Mouse (Mus musculus) liver, adult 2 months (tissue): Measurements from ENCODE around the gene Frmd6. TPM values are rescaled to one million over a fixed set of nuclear protein-coding genes. Genes with fewer than 3 reads are reported as not detected.

ENCODE experiments used
- DNase-seq: peaks from one replicate; pipeline ENCODE4 v3.0.0-alpha.2; 2011; ENCODE audit warnings: low read depth, low spot score; ENCODE audit errors: extremely low read depth
- H3K27ac ChIP-seq: fragments of 200-500 bp; replicated peaks from 2 replicates; pipeline ENCODE4 v1.5.1; 2012; ENCODE audit warnings: low read depth, mild to moderate bottlenecking, control low read depth, inconsistent platforms, low read length; ENCODE audit not compliant: insufficient read depth
- H3K27me3 ChIP-seq: fragments of 200-500 bp; 2 replicates; pipeline ENCODE4 v1.6.1; 2012; ENCODE audit warnings: mild to moderate bottlenecking, moderate library complexity, low read length, inconsistent platforms; ENCODE audit not compliant: control insufficient read depth, insufficient read depth
- H3K36me3 ChIP-seq: fragments of 200-500 bp; 2 replicates; pipeline ENCODE4 v1.6.1; 2012; ENCODE audit warnings: low read length, inconsistent platforms; ENCODE audit not compliant: control insufficient read depth, insufficient read depth
- H3K4me1 ChIP-seq: fragments of 200-500 bp; 2 replicates; pipeline ENCODE4 v1.6.1; 2011; ENCODE audit warnings: low read length; ENCODE audit not compliant: control insufficient read depth, insufficient read depth
- H3K4me3 ChIP-seq: fragments of 200-500 bp; 2 replicates; pipeline ENCODE4 v1.5.1; 2011; ENCODE audit warnings: low read depth, mild to moderate bottlenecking, control low read depth, low read length, moderate library complexity; ENCODE audit not compliant: insufficient read depth
- H3K79me2 ChIP-seq: fragments of 200-500 bp; 2 replicates; pipeline ENCODE4 v1.6.1; 2012; ENCODE audit warnings: inconsistent platforms, mild to moderate bottlenecking, low read length, moderate library complexity; ENCODE audit not compliant: control insufficient read depth, insufficient read depth
- H3K9ac ChIP-seq: fragments of 200-500 bp; 2 replicates; pipeline ENCODE4 v1.6.1; 2012; ENCODE audit warnings: low read depth, mild to moderate bottlenecking, control low read depth, inconsistent platforms, low read length
- CTCF ChIP-seq: fragments of 200-500 bp; IDR thresholded peaks from 2 replicates; pipeline ENCODE4 v1.5.1; 2011; ENCODE audit warnings: low read depth, low read length, control low read depth
- POLR2A ChIP-seq: fragments of 200-500 bp; IDR thresholded peaks from 2 replicates; pipeline ENCODE4 v1.6.1; 2011; ENCODE audit warnings: low read length, control low read depth; ENCODE audit not compliant: insufficient read depth; ENCODE audit errors: extremely low read depth
- WGBS: fragments of 180-500 bp; shearing (Covaris S2); methylation state at CpG from one replicate; pipeline ENCODE4 v1.1.7; 2018; 5-methylcytosine and 5-hydroxymethylcytosine counted together
- polyA plus RNA-seq: library from polyadenylated mRNA; depleted of rRNA; stranded (reverse); fragments of >200 nt; gene quantifications from 2 replicates; pipeline ENCODE4 v1.2.3, GENCODE M21; 2012
- total RNA-seq: library from RNA; depleted of rRNA; stranded (reverse); fragments of >200 nt; gene quantifications from 2 replicates; pipeline ENCODE4 v1.2.3, GENCODE M21; 2014

The Frmd6 gene
- total and polyA plus RNA-seq, 2 experiments: 1.4 to 3.0 TPM

GRCm38 (mm10) chr12:70884973-70885372 lies 59.7 kb downstream of the Frmd6 start:
- Histone ChIP-seq H3K9ac (no peak overlapping the region), H3K79me2 (no peaks in the 10 kb centered on the region), H3K4me3 (no peak overlapping the region), H3K27ac (no peak overlapping the region), H3K4me1 (no peaks in the 10 kb centered on the region), H3K27me3 (no peaks in the 10 kb centered on the region), H3K36me3 (no peaks in the 10 kb centered on the region; the same call in 1 of the 2 replicates)
- no peak for DNase-seq
- WGBS: 86% methylated on average over 6 of the region's 6 CpGs
- TF ChIP-seq POLR2A (no peak), CTCF (no peak)

DNA sequence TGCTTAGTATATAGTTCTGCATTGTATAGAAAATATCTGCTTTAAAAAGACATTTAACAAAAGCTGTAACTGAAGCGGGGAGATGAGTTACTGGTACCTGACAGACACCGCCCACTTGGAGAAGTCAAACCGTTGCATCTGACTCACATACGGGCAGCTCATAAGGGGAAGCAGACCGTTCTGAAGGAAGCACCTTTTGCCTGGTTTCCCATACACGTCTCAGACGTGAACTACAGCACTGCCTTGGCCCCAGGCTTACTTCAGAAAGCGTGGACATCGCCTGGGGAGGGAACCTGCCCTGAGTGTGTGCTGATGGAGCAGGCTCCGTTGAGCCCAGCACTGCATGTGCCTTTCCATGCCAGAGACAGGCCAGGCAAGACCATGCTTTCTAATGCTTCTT lies 60.3 kb downstream of the Frmd6 start:
- Histone ChIP-seq H3K9ac (no peak overlapping the region), H3K79me2 (no peaks in the 10 kb centered on the region), H3K27me3 (no peaks in the 10 kb centered on the region), H3K27ac (no peak overlapping the region), H3K36me3 (no peaks in the 10 kb centered on the region; the same call in 1 of the 2 replicates), H3K4me3 (no peak overlapping the region), H3K4me1 (no peaks in the 10 kb centered on the region)
- WGBS: 88% methylated on average over 10 of the region's 10 CpGs
- TF ChIP-seq POLR2A (no peak), CTCF (no peak)
- no peak for DNase-seq

DNA sequence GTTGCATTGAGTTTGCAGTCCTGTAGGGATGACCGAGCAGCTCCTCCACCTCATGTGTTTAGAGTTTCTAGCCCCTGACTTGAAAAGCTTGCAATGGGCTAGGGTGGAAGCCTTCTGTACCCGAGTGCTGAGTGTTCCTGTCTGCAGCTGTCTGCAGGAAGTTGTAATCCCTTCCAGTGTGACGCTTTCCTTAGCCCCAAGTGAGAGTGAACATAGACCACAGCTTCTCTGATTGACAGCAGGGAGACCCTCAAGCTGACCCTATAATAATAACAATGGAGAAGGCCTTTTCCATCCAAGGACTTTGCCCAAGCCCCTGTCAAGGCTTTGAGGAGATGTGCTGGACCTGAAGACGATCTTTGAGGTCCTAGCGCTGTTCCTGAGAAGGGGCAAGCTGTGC lies 65.1 kb downstream of the Frmd6 start:
- Histone ChIP-seq H3K9ac (no peak overlapping the region), H3K27me3 (no peaks in the 10 kb centered on the region), H3K36me3 (peaks cover 9% of the 10 kb centered on the region), H3K4me1 (no peaks in the 10 kb centered on the region), H3K27ac (no peak overlapping the region), H3K4me3 (no peak overlapping the region), H3K79me2 (no peaks in the 10 kb centered on the region)
- DNase-seq: no peak
- TF ChIP-seq POLR2A (no peak), CTCF (no peak)
- WGBS: 91% methylated on average over 5 of the region's 5 CpGs

DNA sequence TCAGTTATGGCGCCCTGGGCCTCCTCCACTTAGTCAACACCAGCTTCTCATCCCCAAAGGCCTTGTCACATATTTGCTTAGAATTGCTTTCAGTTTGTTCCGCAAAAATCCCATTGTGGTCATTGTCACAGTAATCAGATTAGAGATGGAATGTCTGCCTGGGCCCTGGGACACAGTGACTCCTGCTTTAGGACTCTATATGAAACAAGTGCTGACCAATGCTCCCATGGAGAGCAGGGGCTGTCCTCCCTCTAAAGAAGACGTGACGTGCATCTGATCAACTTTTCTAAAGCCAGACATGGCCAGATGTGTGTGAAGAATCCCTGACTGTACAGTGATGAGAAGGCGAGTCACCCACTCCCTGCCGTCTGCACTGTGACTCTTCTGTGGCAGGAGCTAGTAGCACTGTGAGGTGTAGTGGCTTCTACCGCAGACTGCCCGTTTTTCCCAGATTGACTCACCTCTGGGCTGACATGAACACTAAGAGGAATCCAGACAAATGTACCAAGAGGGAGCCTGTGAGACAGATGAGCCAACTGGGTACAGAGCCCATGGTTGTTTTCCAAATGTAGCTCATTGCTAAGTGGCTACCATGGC lies 65.7 kb downstream of the Frmd6 start:
- no peaks in the 10 kb centered on the region for H3K27me3 ChIP-seq
- no peaks in the 10 kb centered on the region for H3K79me2 ChIP-seq
- TF ChIP-seq CTCF (no peak), POLR2A (no peak)
- H3K4me3 ChIP-seq: no peak overlapping the region
- no peak overlapping the region for H3K27ac ChIP-seq
- no peak for DNase-seq
- 97% methylated on average over 8 of the region's 8 CpGs for WGBS
- H3K9ac ChIP-seq: no peak overlapping the region
- no peaks in the 10 kb centered on the region for H3K4me1 ChIP-seq
- H3K36me3 ChIP-seq: peaks cover 9% of the 10 kb centered on the region

- Histone ChIP-seq H3K36me3 (peaks cover 12% of the 10 kb centered on the region), H3K27ac (no peak overlapping the region), H3K4me3 (no peak overlapping the region), H3K4me1 (no peaks in the 10 kb centered on the region), H3K79me2 (no peaks in the 10 kb centered on the region), H3K9ac (no peak overlapping the region), H3K27me3 (no peaks in the 10 kb centered on the region)
- WGBS: 90% methylated on average over 7 of the region's 7 CpGs
- TF ChIP-seq CTCF (no peak), POLR2A (no peak)
- no peak for DNase-seq
These were observed 70.0 kb downstream of the Frmd6 start for GRCm38 (mm10) chr12:70895275-70895674.

GRCm38 (mm10) chr12:70896068-70896467 lies 70.8 kb downstream of the Frmd6 start:
- WGBS: 94% methylated on average over 10 of the region's 10 CpGs
- Histone ChIP-seq H3K4me3 (no peak overlapping the region), H3K27me3 (no peaks in the 10 kb centered on the region), H3K27ac (no peak overlapping the region), H3K79me2 (no peaks in the 10 kb centered on the region), H3K4me1 (no peaks in the 10 kb centered on the region), H3K9ac (no peak overlapping the region), H3K36me3 (peaks cover 8% of the 10 kb centered on the region)
- no peak for TF ChIP-seq CTCF
- TF ChIP-seq POLR2A: no peak
- DNase-seq: no peak
